Mouse (Mus musculus): ENCODE results near the gene Fsip2.

Fsip2 gene

DNA sequence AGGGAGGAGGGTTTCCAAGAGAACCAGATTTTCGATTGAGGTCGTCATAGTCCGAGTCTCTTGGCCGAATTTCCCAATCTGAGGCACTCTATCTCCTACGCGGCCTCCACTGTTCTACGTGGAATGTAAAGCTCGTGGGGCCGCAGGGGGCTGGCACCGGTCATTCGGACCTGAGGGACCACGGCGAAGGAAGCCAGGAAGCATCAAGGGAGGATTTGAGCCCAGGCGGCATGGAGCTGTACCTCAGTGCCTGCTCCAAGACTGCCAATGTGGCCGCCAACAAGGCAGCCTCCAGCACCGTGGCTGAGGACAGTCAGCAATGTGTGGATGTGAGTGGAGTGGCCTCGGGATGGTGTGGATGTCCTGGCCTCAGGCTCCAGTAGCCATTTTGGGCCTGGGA, at the start of gene Fsip2:
Fsip2 (plus strand) TSS at position 163 of the 400 bp plus-strand sequence.
- in situ Hi-C loops (cut with MboI; ENCODE audit: low sequenced_read_pairs), result no loop called here

DNA sequence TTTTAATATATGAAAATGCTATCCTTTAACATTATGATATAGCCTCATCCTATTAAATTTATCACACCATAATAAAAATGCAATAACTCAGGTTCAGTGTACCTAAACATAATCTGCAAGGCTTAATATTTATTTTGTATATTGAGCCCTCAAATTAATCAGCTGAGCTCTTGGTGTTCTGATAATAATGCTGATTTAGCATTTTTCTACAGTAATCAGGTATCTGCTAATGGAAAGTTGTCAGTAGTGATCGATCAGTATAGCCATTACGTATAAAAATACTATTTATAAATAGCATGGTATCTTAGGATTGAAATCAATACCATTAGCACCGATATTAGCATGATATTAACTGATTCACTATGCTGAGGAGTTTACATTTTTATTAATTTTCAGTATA, 20.0 kb downstream of the Fsip2 start:
- in situ Hi-C loops (cut with MboI; ENCODE audit: low sequenced_read_pairs), result no loop called here

GRCm38 (mm10) chr2:83025853-83026252, 82.4 kb downstream of the Fsip2 start:
- in situ Hi-C loops (cut with MboI; ENCODE audit: low sequenced_read_pairs), result no loop called here

GRCm38 (mm10) chr2:83052914-83053690, 109.7 kb downstream of the Fsip2 start:
- in situ Hi-C loops (cut with MboI; ENCODE audit: low sequenced_read_pairs), result no loop called here
